Mouse (Mus musculus) brain, adult 2 months (tissue): Measurements from ENCODE around the gene Gm10100.
"Not testable (repeated sequence)": the region's sequence is repeated elsewhere in the genome, so short reads cannot be mapped to it uniquely, and the experiment has no call there.

Experiments used
- DNase-seq: peaks from one replicate; pipeline ENCODE4 v3.0.0; 2011; ENCODE audit warnings: low read depth, low spot score

Gene Gm10100

DNA sequence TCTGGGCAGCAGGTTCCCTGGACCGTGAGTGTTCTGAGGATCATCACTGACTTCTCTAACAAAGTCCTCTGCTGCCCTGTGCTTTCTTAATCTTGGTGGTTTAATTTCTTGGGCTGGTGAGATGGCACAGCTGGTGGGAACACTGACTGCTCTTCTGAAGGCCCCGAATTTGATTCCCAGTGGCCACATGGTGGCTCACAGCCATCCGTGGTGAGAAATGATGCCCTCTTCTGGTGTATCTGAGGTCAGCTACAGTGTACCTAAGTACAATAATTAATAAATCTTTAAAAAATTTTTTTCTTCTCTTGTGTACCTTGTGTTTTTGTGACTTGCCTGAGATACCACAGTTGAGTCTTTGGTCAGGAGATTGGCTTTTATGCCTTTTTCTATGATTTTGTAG, 26.0 kb downstream of the Gm10100 start:
- not testable (repeated sequence) for DNase-seq

DNA sequence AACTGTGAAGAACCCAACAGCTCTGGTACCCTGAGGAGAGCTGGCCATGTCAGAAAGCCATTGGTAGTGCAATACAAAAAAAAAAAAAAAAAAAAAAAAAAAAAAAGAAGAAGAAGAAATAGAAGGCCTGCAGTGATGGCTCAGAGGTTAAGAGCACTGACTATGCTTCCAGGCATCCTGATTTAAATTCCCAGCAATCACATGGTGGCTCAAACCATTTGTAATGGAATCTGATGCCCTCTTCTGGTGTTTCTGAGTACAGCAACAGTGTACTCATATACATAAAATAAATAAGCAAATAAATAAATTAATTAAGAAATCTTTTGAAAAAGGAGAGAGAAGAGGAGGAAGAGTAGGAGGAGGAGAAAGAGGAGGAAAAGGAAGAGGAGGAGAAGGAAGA, 27.2 kb downstream of the Gm10100 start:
- no peak for DNase-seq

DNA sequence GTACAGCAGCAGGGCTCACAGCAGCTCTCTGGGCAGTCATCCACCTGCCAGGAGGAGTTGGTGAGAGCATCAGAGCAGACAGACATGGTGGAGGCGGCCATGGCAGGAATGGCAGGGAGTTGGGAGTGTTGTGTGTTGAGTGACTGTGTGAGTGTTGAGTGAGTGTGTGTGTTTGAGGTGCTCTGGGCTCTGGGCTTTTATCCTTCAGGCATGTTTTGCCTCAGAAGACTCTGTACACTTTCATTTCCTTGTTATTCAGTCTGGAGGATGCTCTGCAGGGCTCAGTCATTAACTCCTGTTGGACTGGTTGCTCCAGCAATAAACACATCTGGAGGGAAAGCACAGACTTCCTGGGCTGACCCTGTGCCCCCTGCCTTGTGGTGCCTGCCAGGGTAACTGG, 33.3 kb downstream of the Gm10100 start, which contains the start of gene Gm3233:
Gm3233 (minus strand) TSS at position 101 of the 400 bp plus-strand sequence.
- DNase-seq = not testable (repeated sequence)

DNA sequence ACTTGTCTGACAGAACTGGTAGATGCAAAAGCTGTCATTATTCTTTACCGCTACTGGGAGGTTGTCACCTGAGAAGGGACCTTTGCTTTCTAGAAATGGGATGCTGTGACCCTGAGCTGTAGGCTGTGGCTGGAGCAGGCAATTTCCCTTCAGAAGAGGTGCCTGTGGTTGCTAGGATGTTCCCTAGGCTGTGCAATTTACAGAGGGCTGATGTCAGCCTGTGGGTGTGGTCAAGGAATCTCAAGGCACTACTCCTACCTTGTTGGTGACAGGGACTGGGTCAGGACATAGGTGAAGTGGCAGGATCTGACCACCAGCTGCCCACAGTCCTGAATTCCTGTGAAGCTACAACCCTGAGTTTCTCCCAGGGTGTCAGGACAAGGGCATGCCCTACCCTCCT, 43.4 kb downstream of the Gm10100 start:
- no peak for DNase-seq

DNA sequence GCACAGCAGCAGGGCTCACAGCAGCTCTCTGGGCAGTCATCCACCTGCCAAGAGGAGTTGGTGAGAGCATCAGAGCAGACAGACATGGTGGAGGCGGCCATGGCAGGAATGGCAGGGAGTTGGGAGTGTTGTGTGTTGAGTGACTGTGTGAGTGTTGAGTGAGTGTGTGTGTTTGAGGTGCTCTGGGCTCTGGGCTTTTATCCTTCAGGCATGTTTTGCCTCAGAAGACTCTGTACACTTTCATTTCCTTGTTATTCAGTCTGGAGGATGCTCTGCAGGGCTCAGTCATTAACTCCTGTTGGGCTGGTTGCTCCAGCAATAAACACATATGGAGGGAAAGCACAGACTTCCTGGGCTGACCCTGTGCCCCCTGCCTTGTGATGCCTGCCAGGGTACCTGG, 44.9 kb downstream of the Gm10100 start, which contains the start of gene Gm3238:
Gm3238 (minus strand) TSS at position 101 of the 400 bp plus-strand sequence.
- DNase-seq = not testable (repeated sequence)

DNA sequence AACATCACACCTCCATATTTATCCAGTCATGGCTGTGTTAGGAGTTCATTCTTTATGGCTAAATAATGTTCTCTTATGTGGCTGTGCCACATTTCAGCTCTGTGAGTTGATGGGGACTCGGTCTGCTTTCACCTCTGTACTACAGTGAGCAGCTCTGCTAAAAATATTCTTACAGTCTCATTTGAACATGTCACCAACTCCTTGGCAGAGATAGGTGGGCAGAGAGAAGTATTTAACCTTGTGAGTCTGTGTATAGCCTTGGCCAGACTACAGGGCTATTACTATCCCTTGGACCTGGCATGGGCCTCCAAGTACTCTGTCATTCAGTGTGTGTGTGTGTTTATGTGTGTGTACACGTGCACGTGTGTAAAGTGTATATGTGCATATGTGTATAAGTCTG, 45.9 kb downstream of the Gm10100 start:
- not testable (repeated sequence) for DNase-seq
